Mouse (Mus musculus) adrenal gland, postnatal 36 days (tissue): ENCODE measurements around the gene Itpr1. TPM values are rescaled to one million over a fixed set of nuclear protein-coding genes. Genes with fewer than 3 reads are reported as not detected.
"Not testable (repeated sequence)": the region's sequence is repeated elsewhere in the genome, so short reads cannot be mapped to it uniquely, and the experiment has no call there.

ENCODE experiments used
- DNase-seq, 2 experiments: peaks; one replicate each; pipeline ENCODE4 v3.0.0; 2021; ENCODE audit warnings: mixed read lengths in 1 of 2
- total RNA-seq, 2 experiments: library from RNA; stranded (reverse); gene quantifications; 2 replicates each; pipeline ENCODE4 v1.2.3; 2021

Gene Itpr1
- total RNA-seq, 2 experiments from 2014 or later, result 124 to 167 TPM

GRCm38 (mm10) chr6:108548413-108548812, 335.5 kb downstream of the Itpr1 start:
- no peak for DNase-seq

GRCm38 (mm10) chr6:108549495-108549935, 336.6 kb downstream of the Itpr1 start:
- no peak for DNase-seq

GRCm38 (mm10) chr6:108551725-108552620, 339.1 kb downstream of the Itpr1 start:
- DNase-seq, result no peak

GRCm38 (mm10) chr6:108553013-108553412, 340.1 kb downstream of the Itpr1 start:
- DNase-seq, result no peak

- no peak for DNase-seq
Observed at GRCm38 (mm10) chr6:108553536-108553935, 340.6 kb downstream of the Itpr1 start.

- no peak for DNase-seq
Observed at GRCm38 (mm10) chr6:108554389-108554788, 341.5 kb downstream of the Itpr1 start.

GRCm38 (mm10) chr6:108554878-108555277, 342.0 kb downstream of the Itpr1 start:
- DNase-seq, result no peak

- DNase-seq, result no peak
Observed at GRCm38 (mm10) chr6:108557576-108558322, 344.9 kb downstream of the Itpr1 start.

GRCm38 (mm10) chr6:108559226-108559625, 346.3 kb downstream of the Itpr1 start:
- DNase-seq, result not testable (repeated sequence)

GRCm38 (mm10) chr6:108562971-108563370, 350.1 kb downstream of the Itpr1 start:
- DNase-seq, result no peak

GRCm38 (mm10) chr6:108565447-108565846, 352.6 kb downstream of the Itpr1 start:
- not testable (repeated sequence) for DNase-seq

GRCm38 (mm10) chr6:108566549-108566948, 353.7 kb downstream of the Itpr1 start:
- DNase-seq, result no peak

- no peak for DNase-seq
Observed at GRCm38 (mm10) chr6:108569460-108570187, 356.7 kb downstream of the Itpr1 start.

- DNase-seq, result peak; percentile 44 to 48
Observed at GRCm38 (mm10) chr6:108570351-108571041, 357.6 kb downstream of the Itpr1 start.

- DNase-seq, result peak; percentile 91 to 94
Observed at GRCm38 (mm10) chr6:108571042-108571590, 358.2 kb downstream of the Itpr1 start.

GRCm38 (mm10) chr6:108572646-108573045, 359.8 kb downstream of the Itpr1 start:
- no peak for DNase-seq

GRCm38 (mm10) chr6:108577056-108577455, 364.2 kb downstream of the Itpr1 start:
- DNase-seq, result no peak

GRCm38 (mm10) chr6:108588426-108588825, 375.5 kb downstream of the Itpr1 start:
- no peak for DNase-seq

GRCm38 (mm10) chr6:108592227-108592626, 379.3 kb downstream of the Itpr1 start:
- no peak for DNase-seq

GRCm38 (mm10) chr6:108592636-108593035, 379.7 kb downstream of the Itpr1 start:
- no peak for DNase-seq

GRCm38 (mm10) chr6:108594171-108594841, 381.4 kb downstream of the Itpr1 start:
- no peak for DNase-seq
